Mouse (Mus musculus): ENCODE data around the gene Hdac4.

Gene Hdac4

GRCm38 (mm10) chr1:92130470-92131100 is 64.9 kb downstream of the Hdac4 start:
- no peak for DNase-seq (ENCODE audit: low read depth, low spot score)

GRCm38 (mm10) chr1:92129751-92130150 is 65.7 kb downstream of the Hdac4 start:
- DNase-seq (ENCODE audit: low read depth, low spot score), result no peak

- DNase-seq (ENCODE audit: low read depth, low spot score), result no peak
These were observed 67.7 kb downstream of the Hdac4 start for GRCm38 (mm10) chr1:92127785-92128184.

- no peak for DNase-seq (ENCODE audit: low read depth, low spot score)
These were observed 68.1 kb downstream of the Hdac4 start for GRCm38 (mm10) chr1:92127366-92127765.

GRCm38 (mm10) chr1:92124497-92125201 is 70.8 kb downstream of the Hdac4 start:
- DNase-seq (ENCODE audit: low read depth, low spot score), result no peak

GRCm38 (mm10) chr1:92119303-92119702 is 76.2 kb downstream of the Hdac4 start:
- no peak for DNase-seq (ENCODE audit: low read depth, low spot score)

GRCm38 (mm10) chr1:92117597-92117996 is 77.9 kb downstream of the Hdac4 start:
- no peak for DNase-seq (ENCODE audit: low read depth, low spot score)

- DNase-seq (ENCODE audit: low read depth, low spot score), result no peak
These were observed 79.3 kb downstream of the Hdac4 start for GRCm38 (mm10) chr1:92116169-92116568.

- DNase-seq (ENCODE audit: low read depth, low spot score), result no peak
These were observed 81.4 kb downstream of the Hdac4 start for GRCm38 (mm10) chr1:92114091-92114490.

GRCm38 (mm10) chr1:92113243-92114009 is 82.1 kb downstream of the Hdac4 start:
- no peak for DNase-seq (ENCODE audit: low read depth, low spot score)

- no peak for DNase-seq (ENCODE audit: low read depth, low spot score)
These were observed 82.9 kb downstream of the Hdac4 start for GRCm38 (mm10) chr1:92112591-92112990.

- no peak for DNase-seq (ENCODE audit: low read depth, low spot score)
These were observed 83.9 kb downstream of the Hdac4 start for GRCm38 (mm10) chr1:92111551-92111950.

GRCm38 (mm10) chr1:92111026-92111425 is 84.5 kb downstream of the Hdac4 start:
- DNase-seq (ENCODE audit: low read depth, low spot score), result no peak

GRCm38 (mm10) chr1:92109221-92109620 is 86.3 kb downstream of the Hdac4 start:
- no peak for DNase-seq (ENCODE audit: low read depth, low spot score)

GRCm38 (mm10) chr1:92108556-92108955 is 86.9 kb downstream of the Hdac4 start:
- DNase-seq (ENCODE audit: low read depth, low spot score), result no peak

GRCm38 (mm10) chr1:92107996-92108395 is 87.5 kb downstream of the Hdac4 start:
- DNase-seq (ENCODE audit: low read depth, low spot score), result no peak

- DNase-seq (ENCODE audit: low read depth, low spot score), result no peak
These were observed 88.0 kb downstream of the Hdac4 start for GRCm38 (mm10) chr1:92107521-92107920.

- DNase-seq (ENCODE audit: low read depth, low spot score), result no peak
These were observed 88.9 kb downstream of the Hdac4 start for GRCm38 (mm10) chr1:92106486-92107160.

GRCm38 (mm10) chr1:92104718-92105117 is 90.8 kb downstream of the Hdac4 start:
- no peak for DNase-seq (ENCODE audit: low read depth, low spot score)

- DNase-seq (ENCODE audit: low read depth, low spot score), result no peak
These were observed 91.5 kb downstream of the Hdac4 start for GRCm38 (mm10) chr1:92103971-92104370.

GRCm38 (mm10) chr1:92103377-92103776 is 92.1 kb downstream of the Hdac4 start:
- DNase-seq (ENCODE audit: low read depth, low spot score), result no peak

GRCm38 (mm10) chr1:92102825-92103224 is 92.7 kb downstream of the Hdac4 start:
- no peak for DNase-seq (ENCODE audit: low read depth, low spot score)
